Mouse (Mus musculus): ENCODE results near the gene Gm12394. TPM values are rescaled to one million over a fixed set of nuclear protein-coding genes. Genes with fewer than 3 reads are reported as not detected.

The Gm12394 gene
- polyA plus RNA-seq (2012; rRNA removed): not detected in 2 replicates

DNA sequence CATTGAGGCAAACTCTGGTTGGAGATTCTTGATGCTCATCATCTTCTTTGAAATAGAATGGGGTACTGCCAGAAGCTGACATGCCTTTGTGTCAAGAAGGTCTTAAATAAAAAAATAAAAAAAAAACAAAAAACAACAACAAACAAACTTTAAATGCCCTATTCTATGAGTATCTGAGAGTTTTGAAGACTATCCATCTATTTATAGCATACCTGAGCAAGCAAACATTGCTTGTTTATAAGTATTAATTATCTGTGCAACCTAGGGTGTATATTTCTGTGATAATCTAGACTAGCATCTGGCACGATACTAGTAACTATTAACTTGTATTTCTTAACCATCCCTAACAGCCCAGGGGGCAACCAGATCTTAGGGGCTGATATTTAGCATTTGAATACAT lies at the start of gene Gm12394:
Gm12394 (minus strand) TSS at position 101 of the 400 bp plus-strand sequence.

DNA sequence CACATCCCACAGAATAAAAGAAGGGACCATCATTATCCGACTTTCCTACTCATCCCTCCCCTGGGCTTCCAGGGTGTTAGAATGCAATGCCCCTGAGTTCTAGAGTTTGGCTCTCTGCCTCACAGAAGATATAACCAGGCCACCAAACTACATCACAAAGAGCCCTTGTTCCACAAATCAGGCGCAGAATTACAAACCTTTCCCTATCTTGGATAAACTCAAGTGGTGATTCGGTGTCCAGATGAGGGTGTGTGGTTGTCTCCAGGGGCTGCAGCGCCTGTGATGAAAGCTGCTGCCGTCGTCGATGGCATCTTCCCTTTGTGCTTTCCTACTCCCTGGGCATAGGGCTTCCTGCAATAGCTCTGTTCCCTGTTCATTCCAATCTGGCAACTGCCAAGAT lies 17.6 kb upstream of the Gm12394 start, which contains the start of gene Fam205c:
Fam205c (minus strand) TSS at position 101 of the 400 bp plus-strand sequence.

DNA sequence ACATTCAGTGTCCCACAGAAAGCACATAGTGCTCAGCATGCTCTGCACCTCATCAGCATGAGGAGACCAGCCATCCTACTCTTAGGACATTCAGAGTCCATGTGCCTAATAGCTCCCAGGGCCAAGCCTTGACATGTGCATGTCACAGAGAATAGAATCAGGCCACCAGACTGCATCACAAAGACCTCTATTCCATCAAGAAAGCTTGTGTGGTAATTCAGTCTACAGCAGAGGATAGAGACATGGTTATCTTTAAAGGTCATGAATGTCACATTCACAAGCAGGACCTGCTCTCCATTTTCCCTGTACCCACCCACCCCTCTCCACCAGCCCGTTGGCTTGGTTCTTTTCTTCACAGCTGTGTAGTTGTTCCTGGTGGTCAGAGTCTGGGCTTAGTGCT lies 2.8 kb downstream of the Gm12394 start, which contains the start of gene Fam205a1:
Fam205a1 (minus strand) TSS at position 101 of the 400 bp plus-strand sequence.

DNA sequence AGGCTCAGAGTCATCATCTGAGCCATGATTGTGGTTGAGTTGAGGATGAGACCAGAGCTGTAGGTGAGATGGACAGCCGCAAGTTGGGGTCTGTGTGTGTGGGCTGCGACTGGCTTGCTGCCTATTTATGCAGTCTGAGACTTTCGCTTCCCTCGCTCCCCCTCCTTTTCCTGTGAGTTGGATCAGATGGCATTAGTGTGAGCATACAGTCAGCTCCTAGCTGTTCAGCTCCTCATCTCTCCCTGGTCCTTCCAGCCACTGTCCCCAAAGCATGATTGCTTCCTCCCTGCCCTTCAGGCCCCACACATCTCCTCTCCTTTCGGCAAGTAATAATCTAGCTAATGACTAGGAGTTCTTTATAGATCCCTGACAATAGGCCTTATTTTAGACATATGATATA lies 82.7 kb downstream of the Gm12394 start, which contains the start of gene Ccl21a:
Ccl21a (minus strand) TSS at position 101 of the 400 bp plus-strand sequence.

DNA sequence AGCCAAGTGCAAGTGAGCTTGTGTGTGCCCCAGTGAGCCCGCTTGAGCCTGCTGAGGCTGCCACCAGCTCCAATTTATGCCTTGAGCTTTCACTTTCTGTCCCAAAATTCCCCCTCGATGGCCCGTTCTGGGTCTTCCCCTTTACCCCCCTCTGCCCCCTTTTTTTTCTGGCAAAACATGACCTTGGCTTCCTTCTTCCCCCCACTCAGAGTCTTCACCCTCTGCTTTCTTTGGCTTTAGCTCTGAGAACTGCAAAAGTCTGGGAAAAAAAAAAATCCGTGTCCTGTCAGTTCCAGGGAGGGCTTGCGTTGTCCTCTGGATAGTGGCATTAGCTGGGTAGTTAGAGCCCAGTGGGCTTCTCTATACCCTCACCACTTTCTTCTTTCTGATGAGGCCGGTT lies 100.1 kb downstream of the Gm12394 start, which contains the start of gene Ccl19:
Ccl19 (minus strand) TSS at position 101 of the 400 bp plus-strand sequence.

DNA sequence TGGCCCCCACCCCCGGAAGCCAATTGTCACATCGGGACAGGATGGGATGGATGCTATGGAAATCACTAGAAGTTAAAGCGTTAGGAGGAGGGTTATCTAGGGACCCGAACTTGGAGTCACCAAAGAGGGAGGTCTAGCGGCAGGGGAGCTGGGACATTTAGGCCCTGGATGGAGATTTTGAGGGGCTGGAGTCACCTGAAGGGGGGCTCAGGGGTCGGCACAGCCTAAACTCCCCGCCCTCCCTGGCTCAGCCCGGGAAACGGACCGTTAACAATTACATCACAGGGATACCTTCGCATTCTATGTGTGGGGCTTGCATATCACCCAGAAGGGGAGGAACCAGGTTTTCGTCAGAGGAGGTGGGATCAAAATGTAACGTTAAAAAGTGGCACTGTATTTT lies 121.3 kb downstream of the Gm12394 start, which contains the start of gene 4930578G10Rik:
4930578G10Rik (plus strand) TSS at position 301 of the 400 bp plus-strand sequence.

Other genes starting within 250 kb of the Gm12394 start
- gene Gm10591, start 244.6 kb downstream of the Gm12394 start, polyA plus RNA-seq (2012; rRNA removed): not detected in 2 replicates
- not detected in 2 replicates for gene Gm2564, start 227.1 kb downstream of the Gm12394 start, polyA plus RNA-seq (2012; rRNA removed)
- gene Ccl27b, start 201.5 kb downstream of the Gm12394 start, polyA plus RNA-seq (2012; rRNA removed): not detected in 2 replicates
- not detected in 2 replicates for gene Il11ra2, start 194.9 kb downstream of the Gm12394 start, polyA plus RNA-seq (2012; rRNA removed)
- gene 4930578G10Rik, start 121.2 kb downstream of the Gm12394 start, polyA plus RNA-seq (2012; rRNA removed): not detected in 2 replicates
- not detected in 2 replicates for gene Ccl19, start 100.2 kb downstream of the Gm12394 start, polyA plus RNA-seq (2012; rRNA removed)
- 0.02 and 0.17 TPM in 2 replicates for gene Ccl21a, start 82.8 kb downstream of the Gm12394 start, polyA plus RNA-seq (2012; rRNA removed)
- gene Fam205a1, start 2.9 kb downstream of the Gm12394 start, polyA plus RNA-seq (2012; rRNA removed): 0.11 and 0.25 TPM in 2 replicates
- gene Fam205c, start 17.5 kb upstream of the Gm12394 start, polyA plus RNA-seq (2012; rRNA removed): 0.03 and 0.06 TPM in 2 replicates
- 0.09 TPM in 2 replicates for gene Phf24, start 59.9 kb upstream of the Gm12394 start, polyA plus RNA-seq (2012; rRNA removed)
- gene Dnajb5, start 93.0 kb upstream of the Gm12394 start, polyA plus RNA-seq (2012; rRNA removed): 0.85 and 0.96 TPM in 2 replicates
- gene 1700022I11Rik, start 112.8 kb upstream of the Gm12394 start, polyA plus RNA-seq (2012; rRNA removed): 0.06 TPM in 1 of 2 replicates, not detected in the other
- 84.9 and 92.1 TPM in 2 replicates for gene Vcp, start 143.7 kb upstream of the Gm12394 start, polyA plus RNA-seq (2012; rRNA removed)
- 8.2 and 9.7 TPM in 2 replicates for gene Fancg, start 153.7 kb upstream of the Gm12394 start, polyA plus RNA-seq (2012; rRNA removed)
- 6.6 and 9.3 TPM in 2 replicates for gene Pigo, start 169.0 kb upstream of the Gm12394 start, polyA plus RNA-seq (2012; rRNA removed)
- gene Stoml2, start 174.9 kb upstream of the Gm12394 start, polyA plus RNA-seq (2012; rRNA removed): 74.1 and 96.3 TPM in 2 replicates
- 15.8 and 22.5 TPM in 2 replicates for gene Fam214b, start 189.4 kb upstream of the Gm12394 start, polyA plus RNA-seq (2012; rRNA removed)
- 0.78 and 0.81 TPM in 2 replicates for gene Unc13b, start 202.2 kb upstream of the Gm12394 start, polyA plus RNA-seq (2012; rRNA removed)

Measured in liver, embryonic 14 days (tissue).